Mouse (Mus musculus) layer of hippocampus, adult 9-10 months (tissue): ENCODE results near the gene Elf5.
A peak's percentile ranks its signal among the peaks of the same experiment; 100 is the strongest.

Experiments used
- DNase-seq: peaks from one replicate; pipeline ENCODE4 v3.0.0; 2022; ENCODE audit warnings: low spot score

Elf5 gene

DNA sequence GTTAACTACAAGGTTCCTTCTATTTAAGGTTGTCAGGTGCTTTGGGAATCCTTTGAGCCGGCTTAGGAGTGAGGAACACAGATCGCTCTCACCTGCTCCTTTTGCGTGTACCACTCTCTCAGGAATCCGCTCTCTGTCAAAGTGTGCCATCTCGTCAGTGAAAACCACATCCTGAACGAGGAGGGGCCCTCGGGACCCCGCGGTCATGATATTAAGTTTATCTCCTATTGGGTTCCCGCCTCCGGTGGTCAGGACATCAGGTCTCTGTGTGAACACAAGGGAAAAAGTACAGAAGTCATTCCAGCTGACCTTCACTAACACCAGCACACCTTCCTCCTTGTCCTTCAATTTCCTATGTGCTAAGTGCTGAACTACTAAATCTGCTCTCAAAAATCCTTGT is 65.2 kb downstream of the Elf5 start:
- no peak for DNase-seq

DNA sequence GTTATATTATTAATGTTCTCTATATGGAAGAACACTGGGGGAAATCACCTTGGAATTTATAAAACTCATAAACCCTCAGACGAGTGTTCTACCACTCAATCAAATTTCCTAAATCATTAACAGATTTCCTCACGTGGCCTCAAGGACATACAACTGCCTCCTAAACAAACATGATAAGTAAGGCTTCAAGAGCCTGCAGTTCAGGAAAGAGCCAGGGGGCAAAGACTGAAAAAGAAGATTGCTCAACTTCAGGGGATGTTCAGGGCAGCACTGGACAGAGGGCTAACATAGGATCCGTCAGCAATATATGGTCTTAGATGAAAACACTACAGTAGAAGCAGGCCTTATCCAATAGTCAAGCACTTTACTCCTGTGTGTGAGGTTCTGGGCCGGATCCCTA is 66.0 kb downstream of the Elf5 start:
- DNase-seq = no peak

- DNase-seq = no peak
Observed at GRCm38 (mm10) chr2:103478326-103478725, 66.8 kb downstream of the Elf5 start.

DNA sequence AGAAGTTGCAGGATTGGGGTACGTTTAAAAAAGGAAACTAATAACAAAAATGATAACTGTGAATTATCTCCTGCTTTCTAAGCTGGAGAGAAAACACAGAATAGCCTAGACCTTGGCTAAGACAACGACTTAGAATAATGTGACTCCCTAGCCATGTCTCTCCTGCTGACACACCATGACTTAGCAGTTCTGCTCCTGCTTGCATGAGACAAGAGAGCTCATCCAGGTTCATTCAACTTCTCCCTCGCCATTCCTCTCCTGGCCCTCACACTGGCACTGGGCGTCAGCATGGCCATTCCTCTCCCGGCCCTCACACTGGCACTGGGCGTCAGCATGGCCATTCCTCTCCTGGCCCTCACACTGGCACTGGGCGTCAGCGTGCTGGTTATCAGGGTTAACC is 68.8 kb downstream of the Elf5 start:
- no peak for DNase-seq

GRCm38 (mm10) chr2:103480871-103481270 is 69.4 kb downstream of the Elf5 start:
- DNase-seq = no peak

DNA sequence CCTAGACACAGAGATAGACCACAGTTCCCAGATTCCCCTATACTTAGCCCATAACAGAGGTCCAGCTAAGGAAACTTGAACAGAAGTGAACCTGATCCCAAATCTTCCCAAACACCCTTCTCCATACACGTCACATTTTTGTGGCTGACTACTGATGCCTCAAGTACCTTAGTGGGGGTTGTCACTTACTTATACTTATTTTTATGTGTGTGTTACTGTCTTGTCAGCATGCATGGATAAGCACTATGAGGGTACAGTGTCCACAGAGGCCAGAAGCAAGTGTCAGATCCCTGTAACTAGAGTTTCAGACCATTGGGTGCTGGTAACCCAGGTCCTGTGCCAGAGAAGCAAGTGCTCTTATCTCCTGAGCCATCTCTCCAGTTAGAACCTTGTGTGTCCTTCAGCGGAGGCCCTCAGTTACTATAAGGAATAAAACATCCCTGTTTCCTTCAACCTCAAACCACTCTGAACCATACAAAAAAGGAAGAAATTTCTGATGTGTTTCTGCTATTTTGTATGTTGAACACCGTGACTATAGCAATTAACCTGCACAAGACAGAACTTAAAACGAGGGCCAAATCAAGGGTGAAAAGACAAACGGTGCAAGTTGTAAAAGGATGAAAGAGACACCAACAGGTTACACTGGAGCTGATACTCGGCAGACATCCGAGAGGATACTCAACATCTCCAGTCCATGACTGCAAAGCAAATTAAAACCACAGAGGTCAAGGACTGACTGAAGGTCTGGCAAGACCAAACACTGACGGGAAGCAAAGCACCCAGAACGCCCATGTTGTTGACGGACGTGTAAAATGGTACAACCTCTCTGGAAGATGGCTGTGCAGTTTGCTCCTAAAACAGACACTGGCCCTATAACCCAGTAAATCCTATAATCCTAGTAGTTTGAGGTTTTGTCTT is 70.1 kb downstream of the Elf5 start:
- DNase-seq = no peak

GRCm38 (mm10) chr2:103483289-103483985 is 71.9 kb downstream of the Elf5 start:
- DNase-seq = no peak

DNA sequence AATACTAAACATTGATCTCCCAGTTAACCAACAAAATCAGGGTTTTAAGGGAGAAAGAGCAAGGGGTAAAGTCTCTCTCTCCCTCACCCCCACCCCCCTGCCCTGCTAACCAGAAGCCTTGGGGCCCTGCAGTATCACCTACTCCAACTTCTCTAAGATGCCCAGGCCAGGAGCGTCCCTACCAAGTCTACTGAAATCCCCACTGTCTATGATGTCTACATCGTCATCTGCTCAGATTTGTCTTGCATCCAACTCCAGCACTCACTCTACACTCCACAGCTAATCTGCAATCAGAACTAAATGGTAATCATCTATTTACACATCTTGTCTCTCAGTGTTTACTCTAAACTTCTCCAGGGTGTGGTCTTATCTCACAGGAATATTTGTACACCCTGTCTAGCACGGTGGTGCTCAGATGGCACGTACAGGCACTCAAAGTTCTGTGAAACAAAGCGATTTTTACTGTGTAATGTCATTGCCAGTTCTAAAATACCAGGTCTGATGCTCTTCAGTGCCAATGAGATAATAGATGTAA is 72.6 kb downstream of the Elf5 start:
- DNase-seq = no peak

DNA sequence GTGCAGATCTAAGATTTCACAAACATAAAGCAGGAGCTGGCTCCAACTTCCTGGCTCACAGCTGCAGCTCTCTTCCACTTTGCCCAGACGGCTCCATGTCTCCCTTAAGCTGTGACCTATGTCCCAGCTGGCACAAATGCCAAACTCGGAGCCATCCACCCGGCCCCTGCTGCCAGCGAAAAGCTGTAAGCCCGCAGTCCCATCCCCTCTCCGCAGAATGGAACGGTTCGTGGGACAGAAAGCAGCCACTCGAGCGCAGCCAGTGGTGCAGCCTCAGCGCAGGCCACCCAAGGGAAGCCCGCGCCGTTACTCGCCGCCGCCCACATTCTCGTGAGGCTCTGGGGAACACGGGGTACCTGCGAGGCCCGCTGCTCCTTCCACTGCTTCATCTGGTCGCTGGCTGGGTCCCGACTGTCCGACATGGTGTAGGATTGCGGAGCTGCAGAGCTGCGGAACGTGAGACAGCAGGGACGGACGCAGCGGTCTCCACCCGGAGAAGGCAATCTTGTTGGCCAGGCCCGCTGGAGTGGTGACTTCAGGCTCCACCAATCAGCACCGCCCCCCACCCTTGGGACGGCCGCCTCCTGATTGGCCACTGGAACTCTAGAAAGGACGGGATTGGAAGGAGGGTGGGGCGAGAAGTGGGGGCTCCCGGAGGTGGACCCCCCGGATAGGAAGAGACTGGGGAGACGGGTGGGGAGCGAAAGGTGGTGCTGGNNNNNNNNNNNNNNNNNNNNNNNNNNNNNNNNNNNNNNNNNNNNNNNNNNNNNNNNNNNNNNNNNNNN is 73.3 kb downstream of the Elf5 start, which contains the start of gene Cat:
TSS of gene Cat (minus strand) at position 544 of the 785 bp plus-strand sequence.
- peak; percentile 91 for DNase-seq

GRCm38 (mm10) chr2:103492526-103492925 is 81.0 kb downstream of the Elf5 start:
- DNase-seq = no peak

DNA sequence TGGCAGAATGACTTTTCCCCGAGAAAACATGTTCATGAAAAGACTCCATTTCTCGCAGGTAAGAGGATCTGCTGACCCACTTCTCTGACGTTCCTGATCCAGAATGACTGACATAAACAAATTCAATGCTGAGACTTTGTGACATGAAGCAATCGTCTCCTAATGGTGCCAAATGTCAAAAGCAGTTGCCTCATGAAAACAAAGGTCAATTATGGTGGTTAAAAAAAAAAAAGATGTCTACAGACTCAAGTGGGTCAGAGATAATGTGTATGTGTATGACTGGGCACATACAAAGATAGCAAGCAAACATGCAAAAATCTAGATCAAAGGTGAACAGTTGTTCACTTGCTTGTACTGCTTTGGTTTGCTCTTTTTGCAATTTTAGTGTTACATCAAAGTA is 82.3 kb downstream of the Elf5 start:
- DNase-seq = no peak

- no peak for DNase-seq
Observed at GRCm38 (mm10) chr2:103495633-103496418, 84.3 kb downstream of the Elf5 start.
